ENCODE assay signal across 8 mouse cellular contexts in the genomic region with DNA sequence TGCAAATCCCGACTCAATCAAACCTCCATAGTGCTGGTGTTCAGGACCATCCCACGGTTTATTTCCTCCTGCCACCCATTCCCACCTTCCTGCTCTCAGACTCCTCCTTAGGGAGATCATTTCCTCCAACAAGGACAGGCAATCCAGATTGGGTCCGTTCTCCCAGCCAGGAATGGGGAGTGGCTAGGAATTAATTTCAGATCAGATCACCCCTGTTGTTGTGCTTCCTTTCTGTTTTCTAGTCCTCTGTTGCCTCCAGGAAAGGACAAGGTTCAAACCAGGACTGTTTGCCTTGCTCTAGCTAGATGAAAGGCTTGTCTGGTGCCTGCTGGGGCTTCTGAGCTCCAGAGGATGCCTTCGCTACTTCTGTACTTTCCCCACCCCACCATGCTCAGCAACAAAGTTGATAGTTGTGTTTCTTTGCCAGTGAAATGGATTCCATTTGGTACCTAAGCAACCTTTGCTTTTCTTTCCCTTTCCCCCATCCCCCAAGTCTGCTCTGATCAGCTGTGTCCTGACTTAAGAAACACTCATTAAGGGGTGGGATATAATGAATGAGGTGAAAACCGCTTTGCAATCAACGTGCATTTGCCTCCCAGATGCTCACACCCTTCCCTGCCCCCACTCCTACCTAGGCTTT. TPM values are rescaled to one million over a fixed set of nuclear protein-coding genes. Genes with fewer than 3 reads are reported as not detected.
DNase-seq lines count a peak whose midpoint lies in the region; ATAC-seq lines count a peak whose summit lies in the region.

No protein-coding gene starts in this region.

- H3K27me3 ChIP-seq in heart, embryonic 10.5 days (ENCODE audit: insufficient read depth, poor library complexity, severe bottlenecking): 0 out of 2 replicates have a peak, but pooled peaks cover 10% of the 10 kb centered on the region
- H3K27me3 ChIP-seq in embryonic facial prominence, embryonic 15.5 days: no peaks in the 10 kb centered on the region
- no peaks in the 10 kb centered on the region for H3K27me3 ChIP-seq in kidney, embryonic 16.5 days (ENCODE audit: insufficient read depth, low read length)

- no peak for ATAC-seq in embryonic facial prominence, embryonic 15.5 days (ENCODE audit: insufficient number of reproducible peaks, low FRiP score, low TSS enrichment, low read depth)
- ATAC-seq in kidney, embryonic 16.5 days (ENCODE audit: low FRiP score, low TSS enrichment): no peak
- ATAC-seq in inflammation-experienced regulatory T-cells, adult 6 months: no peak

- 44% methylated on average over 6 of the region's 6 CpGs for WGBS in heart, embryonic 10.5 days
- 58% methylated on average over 6 of the region's 6 CpGs for WGBS in embryonic facial prominence, embryonic 15.5 days
- WGBS in kidney, embryonic 16.5 days: 46% methylated on average over 6 of the region's 6 CpGs

- no peaks in the 10 kb centered on the region for H3K9me3 ChIP-seq in heart, embryonic 10.5 days
- no peaks in the 10 kb centered on the region for H3K9me3 ChIP-seq in embryonic facial prominence, embryonic 15.5 days (replicated peaks)
- H3K9me3 ChIP-seq in kidney, embryonic 16.5 days (ENCODE audit: low read length): no peaks in the 10 kb centered on the region

- H3K9ac ChIP-seq in embryonic facial prominence, embryonic 15.5 days: no peak overlapping the region
- no peak overlapping the region for H3K9ac ChIP-seq in kidney, embryonic 16.5 days (replicated peaks; ENCODE audit: low read length)

- H3K4me3 ChIP-seq in heart, embryonic 10.5 days: no peak overlapping the region
- H3K4me3 ChIP-seq in embryonic facial prominence, embryonic 15.5 days (replicated peaks): no peak overlapping the region
- no peak overlapping the region for H3K4me3 ChIP-seq in kidney, embryonic 16.5 days (ENCODE audit: low read length)

- DNase-seq in heart, embryonic 10.5 days (ENCODE audit: low spot score): no peak
- no peak for DNase-seq in heart, postnatal 4 days
- peak; percentile 47 for DNase-seq in CD4-positive helper T cell, adult 2 months (ENCODE audit: low read depth, low spot score)
- no peak for DNase-seq in adrenal gland, adult 8-10 months
- DNase-seq in urinary bladder, postnatal 4 days (ENCODE audit: low spot score in 2 of 2): no peak

- peaks cover 9% of the 10 kb centered on the region for H3K36me3 ChIP-seq in heart, embryonic 10.5 days
- no peaks in the 10 kb centered on the region for H3K36me3 ChIP-seq in embryonic facial prominence, embryonic 15.5 days
- H3K36me3 ChIP-seq in kidney, embryonic 16.5 days (ENCODE audit: insufficient read depth, low read length): 0 out of 2 replicates have a peak, but pooled peaks cover 6% of the 10 kb centered on the region

- H3K4me1 ChIP-seq in heart, embryonic 10.5 days: peaks cover 48% of the 10 kb centered on the region
- peaks cover 37% of the 10 kb centered on the region for H3K4me1 ChIP-seq in embryonic facial prominence, embryonic 15.5 days
- peaks cover 39% of the 10 kb centered on the region for H3K4me1 ChIP-seq in kidney, embryonic 16.5 days (ENCODE audit: insufficient read depth, low read length)

- H3K4me2 ChIP-seq in embryonic facial prominence, embryonic 15.5 days (replicated peaks): no peak overlapping the region
- H3K4me2 ChIP-seq in kidney, embryonic 16.5 days (replicated peaks; ENCODE audit: low read depth, low read length): peak overlapping the region; percentile 35; the same call in 1 of the 2 replicates

- H3K27ac ChIP-seq in heart, embryonic 10.5 days: peak overlapping the region; percentile 23
- peak overlapping the region; percentile 17; the same call in 1 of the 2 replicates for H3K27ac ChIP-seq in embryonic facial prominence, embryonic 15.5 days (replicated peaks)
- peak overlapping the region; percentile 71 for H3K27ac ChIP-seq in kidney, embryonic 16.5 days (ENCODE audit: low read length)

RNA-seq across cellular contexts. Expression of gene Irf2bpl, which starts 5.0 kb away (rescaled TPM):
- polyA plus RNA-seq in heart, embryonic 10.5 days (2016; fragmentation: Nextera tagmentation; extraction: Ambion mirVana): 28.7 and 35.3 TPM in 2 replicates
- total RNA-seq in heart, postnatal 4 days (2021): 10 to 100 TPM; 85.8 to 86.2 TPM
- 45.2 and 50.6 TPM in 2 replicates for polyA plus RNA-seq in embryonic facial prominence, embryonic 15.5 days (2015; fragmentation: Nextera tagmentation; extraction: Ambion mirVana)
- 30.3 and 30.4 TPM in 2 replicates for polyA plus RNA-seq in kidney, embryonic 16.5 days (2015; fragmentation: Nextera tagmentation; extraction: Ambion mirVana)
- total RNA-seq in adrenal gland, adult 8-10 months (2022): 10 to 100 TPM; 69.8 to 92.2 (median 82.8) TPM
- polyA plus RNA-seq in inflammation-experienced regulatory T-cells, adult 6 months (2017; shearing (Covaris generic)): 10 to 100 TPM in 1 of 3 experiments, 1 to 10 TPM in 2; 8.0 to 14.6 (median 9.4) TPM

Comparison
In these comparisons a context has a peak if more than half of its experiments do, and no peak if none do; other contexts are left out.
1. H3K27ac ChIP-seq: peak in every context shown above with its lines; median percentile 71 in kidney, embryonic 16.5 days; 23 in heart, embryonic 10.5 days; 17 in embryonic facial prominence, embryonic 15.5 days.